Mouse (Mus musculus) heart, postnatal 25 days (tissue): Measurements from ENCODE around the gene Klhdc8b. TPM values are rescaled to one million over a fixed set of nuclear protein-coding genes. Genes with fewer than 3 reads are reported as not detected.
A peak's percentile ranks its signal among the peaks of the same experiment; 100 is the strongest.

Experiments used
- DNase-seq: peaks from one replicate; pipeline ENCODE4 v3.0.0; 2022; ENCODE audit warnings: low spot score
- intact Hi-C: fragments of 180-260 bp; cut with DNase I; formaldehyde crosslinking; loops from one replicate; pipeline ENCODE4 v1.15.1; 2025
- total RNA-seq, 2 experiments: library from RNA; stranded (reverse); gene quantifications; 2 replicates each; pipeline ENCODE4 v1.2.3; 2021

The Klhdc8b gene
- total RNA-seq, 2 experiments from 2014 or later: 9.5 to 10.1 TPM

DNA sequence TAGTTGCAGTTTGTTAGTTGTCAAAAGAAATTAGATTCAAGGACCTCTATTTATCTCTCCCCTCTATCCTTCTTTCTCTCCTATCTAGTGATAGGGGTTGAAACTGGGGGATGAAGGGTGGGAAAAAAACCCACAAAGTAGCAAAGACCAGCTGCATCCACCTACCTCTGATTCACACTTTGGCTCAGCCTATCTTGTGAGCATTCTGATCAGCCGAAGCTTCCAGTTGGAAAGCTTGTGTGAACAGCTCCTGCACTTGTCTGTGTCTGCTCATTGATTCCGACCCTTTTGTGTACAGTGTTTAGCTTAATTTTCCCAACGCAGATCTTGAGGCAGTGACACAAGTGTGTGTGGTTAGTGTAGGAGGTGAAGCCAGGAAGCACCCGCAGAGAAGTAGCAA lies 7.9 kb downstream of the Klhdc8b start:
- no peak for DNase-seq
- intact Hi-C loops: loop anchor here (5.0 kb wide), 1 partner anchor 56 kb away; no protein-coding TSS in a partner anchor

GRCm38 (mm10) chr9:108452911-108453310 lies 8.5 kb downstream of the Klhdc8b start:
- no peak for DNase-seq
- intact Hi-C loops: loop anchor here (5.0 kb wide), 1 partner anchor 56 kb away; no protein-coding TSS in a partner anchor

DNA sequence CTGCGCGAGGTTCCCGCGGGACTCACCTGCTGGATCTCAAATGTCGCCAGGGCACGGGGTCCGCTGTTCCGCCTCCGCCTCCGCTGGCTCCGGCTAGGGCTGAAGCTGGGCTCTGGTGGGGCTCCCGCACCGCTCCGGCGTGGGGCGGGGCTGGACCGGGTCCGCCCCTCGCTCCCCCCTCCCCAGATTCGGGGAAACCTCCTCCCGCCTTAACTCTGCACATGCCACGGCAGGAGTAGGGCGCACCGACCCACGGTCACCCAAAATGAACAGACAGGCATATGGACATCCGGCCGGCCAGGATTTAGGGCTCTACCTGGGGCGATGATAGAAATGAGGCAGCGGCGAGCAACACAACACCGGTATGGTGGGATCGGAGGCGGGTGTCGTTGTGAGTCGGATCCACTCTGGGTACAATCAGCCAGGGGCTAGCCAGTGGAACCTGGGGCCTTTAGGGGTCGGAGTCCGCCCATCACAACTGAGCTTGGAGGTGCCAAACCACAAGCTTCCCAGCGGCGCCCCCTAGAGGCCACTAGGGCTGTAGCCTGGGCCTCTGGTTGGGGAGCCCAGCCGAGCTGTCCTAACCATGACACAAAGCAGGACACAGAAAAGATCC lies 9.0 kb downstream of the Klhdc8b start:
- DNase-seq: peak; percentile 68
- intact Hi-C loops: loop anchor here (5.0 kb wide), 1 partner anchor 55 kb away; no protein-coding TSS in a partner anchor

DNA sequence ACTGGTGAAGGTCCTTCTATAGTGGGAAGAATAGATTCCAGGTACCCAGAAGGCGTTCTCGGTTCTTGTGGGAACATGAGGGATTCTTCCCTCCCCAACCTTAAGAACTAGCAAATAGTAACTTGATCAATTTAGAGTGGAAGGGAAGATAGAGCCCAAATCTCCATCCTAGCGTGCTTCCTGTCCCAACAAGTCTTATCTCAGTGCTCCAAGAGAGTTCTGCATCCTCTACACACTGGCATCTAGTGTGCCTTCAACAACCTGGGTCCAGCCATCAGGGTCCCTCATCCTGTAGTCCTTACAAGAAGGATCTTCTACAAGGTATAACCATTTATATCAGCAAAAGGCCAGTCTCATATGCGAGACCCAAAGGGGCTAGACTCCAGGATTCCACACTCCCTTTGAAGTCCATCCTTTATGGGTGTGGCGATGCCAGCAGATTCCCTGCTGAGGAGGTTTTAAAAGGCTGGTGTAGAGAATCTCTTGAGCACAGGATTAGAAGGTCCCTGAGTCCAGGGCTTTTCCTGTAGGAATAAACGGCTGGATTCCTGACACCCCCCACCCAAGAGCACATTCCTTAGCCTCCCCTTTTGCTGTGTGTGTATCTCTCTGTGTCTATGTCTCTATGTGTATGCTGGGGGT lies 9.7 kb downstream of the Klhdc8b start:
- DNase-seq: no peak
- intact Hi-C loops: loop anchor here (5.0 kb wide), 1 partner anchor 54 kb away; no protein-coding TSS in a partner anchor

DNA sequence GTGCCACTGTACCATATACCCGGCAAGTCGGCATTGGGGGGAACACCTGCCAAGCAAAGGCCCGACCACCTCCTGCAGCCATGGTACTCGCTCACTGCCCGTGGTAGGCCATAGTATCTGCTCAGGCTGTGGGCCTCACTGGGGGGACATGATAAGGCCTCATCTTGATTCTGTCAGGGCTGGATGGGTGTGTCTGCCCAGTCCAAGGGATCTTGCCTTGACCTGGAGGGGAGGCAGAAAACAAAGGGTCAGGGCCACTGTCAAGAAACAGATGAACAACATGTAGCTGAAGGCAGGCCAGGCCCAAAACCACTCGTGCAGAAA lies 10.2 kb downstream of the Klhdc8b start:
- intact Hi-C loops: loop anchor here (5.0 kb wide), 1 partner anchor 54 kb away; no protein-coding TSS in a partner anchor
- no peak for DNase-seq

DNA sequence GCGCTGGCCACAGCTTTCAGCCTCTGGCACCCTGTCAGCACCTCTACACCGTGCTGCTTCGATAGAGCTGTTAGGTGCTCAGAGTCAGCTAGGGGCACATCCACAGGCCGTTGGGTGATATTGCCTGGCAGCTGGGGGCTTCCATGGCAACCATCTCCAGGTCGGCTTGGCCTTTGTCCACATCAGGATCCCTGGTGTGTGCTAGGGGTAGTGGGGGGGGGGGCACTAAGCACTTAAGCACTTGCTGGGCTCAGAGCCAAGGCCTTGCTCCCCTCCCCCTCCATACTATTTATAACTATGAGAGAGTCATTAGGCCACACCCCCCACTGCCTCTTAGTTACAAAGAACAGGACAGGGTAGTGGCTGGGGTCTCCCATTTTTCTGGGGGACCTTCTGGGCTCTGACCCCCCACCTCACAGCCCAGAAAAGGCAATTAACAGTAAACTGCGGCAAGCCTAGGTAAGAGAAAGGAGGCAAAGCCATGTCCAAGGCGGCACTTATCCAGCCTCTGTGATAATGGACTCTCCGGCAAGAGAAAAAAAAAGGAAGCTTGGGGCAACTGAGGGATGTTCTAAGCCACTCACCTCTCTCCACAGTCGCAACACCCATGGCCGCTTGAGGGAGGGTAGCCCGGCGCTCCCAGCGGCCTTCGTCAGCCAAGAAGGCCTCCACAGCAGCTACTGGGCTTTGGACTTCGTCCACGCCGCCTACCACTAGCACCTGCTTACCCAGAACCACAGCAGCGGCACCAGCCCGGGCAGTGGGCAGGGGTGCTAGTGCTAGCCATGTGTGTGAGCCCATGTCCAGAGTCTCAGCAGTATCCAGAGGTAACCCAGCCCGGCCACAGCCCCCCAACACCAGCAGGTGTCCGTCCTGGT lies 10.8 kb downstream of the Klhdc8b start:
- intact Hi-C loops: loop anchor here (5.0 kb wide), 1 partner anchor 53 kb away; no protein-coding TSS in a partner anchor
- DNase-seq: no peak

DNA sequence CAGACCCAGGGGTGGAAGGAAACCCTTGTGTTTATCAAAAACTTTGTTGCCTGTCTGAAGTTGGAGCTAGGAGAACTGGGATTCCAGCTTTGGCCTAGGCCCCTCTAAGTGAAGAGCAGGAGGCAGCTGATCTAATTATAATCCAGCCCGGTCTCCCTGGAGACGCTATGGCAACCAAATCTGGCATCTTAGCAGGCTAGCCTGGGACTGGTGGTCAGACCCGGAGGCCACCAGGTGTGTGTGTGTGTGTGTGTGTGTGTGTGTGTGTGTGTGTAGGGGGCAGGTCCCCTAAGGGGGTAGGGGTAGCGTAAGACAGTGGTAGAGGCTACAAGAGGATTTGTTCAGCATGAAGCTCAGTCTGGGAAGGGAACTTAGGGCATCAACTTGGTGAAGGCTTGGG lies 11.5 kb downstream of the Klhdc8b start:
- intact Hi-C loops: loop anchor here (5.0 kb wide), 1 partner anchor 53 kb away; no protein-coding TSS in a partner anchor
- no peak for DNase-seq

- no peak for DNase-seq
Measured at GRCm38 (mm10) chr9:108445125-108445524, 16.3 kb downstream of the Klhdc8b start.

DNA sequence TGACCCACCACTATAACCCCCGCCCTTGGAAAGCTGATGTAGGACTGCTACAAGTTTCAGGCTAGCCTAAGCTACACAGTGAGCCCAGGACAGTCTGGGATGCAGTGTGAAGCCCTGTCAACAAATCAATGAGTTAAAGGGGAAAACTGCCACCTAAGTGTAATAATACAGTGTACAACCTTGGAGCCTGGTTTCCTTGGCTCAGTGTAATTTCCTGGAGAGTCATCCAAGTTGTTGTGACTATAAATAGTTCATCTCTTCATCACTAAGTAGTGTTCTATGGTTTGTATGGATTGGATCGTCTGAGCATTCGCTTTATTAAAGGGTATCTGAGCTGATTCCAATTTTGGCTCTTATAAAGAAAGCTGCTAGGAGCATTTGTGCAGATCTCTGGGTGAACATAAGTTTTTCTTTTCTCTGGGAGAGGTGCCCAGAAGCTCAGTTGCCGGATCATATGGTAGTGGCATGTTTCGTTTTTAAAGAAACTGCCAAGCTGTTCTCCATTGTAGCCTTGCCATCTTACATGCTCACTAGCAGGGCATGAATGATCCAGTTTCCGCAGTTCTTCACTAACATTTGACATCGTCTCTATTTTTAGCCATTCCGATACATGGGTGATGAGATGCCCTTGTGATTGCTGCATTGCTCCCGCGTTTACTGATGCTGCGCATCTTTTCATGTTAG lies 20.0 kb downstream of the Klhdc8b start:
- intact Hi-C loops: no loop called here
- DNase-seq: no peak

More at GRCm38 (mm10) chr9:108445125-108445524, 16.3 kb downstream of the Klhdc8b start:
- intact Hi-C loops: no loop called here

GRCm38 (mm10) chr9:108440485-108440884 lies 20.9 kb downstream of the Klhdc8b start:
- no peak for DNase-seq
- intact Hi-C loops: no loop called here

GRCm38 (mm10) chr9:108439176-108439575 lies 22.2 kb downstream of the Klhdc8b start:
- intact Hi-C loops: no loop called here
- DNase-seq: no peak

DNA sequence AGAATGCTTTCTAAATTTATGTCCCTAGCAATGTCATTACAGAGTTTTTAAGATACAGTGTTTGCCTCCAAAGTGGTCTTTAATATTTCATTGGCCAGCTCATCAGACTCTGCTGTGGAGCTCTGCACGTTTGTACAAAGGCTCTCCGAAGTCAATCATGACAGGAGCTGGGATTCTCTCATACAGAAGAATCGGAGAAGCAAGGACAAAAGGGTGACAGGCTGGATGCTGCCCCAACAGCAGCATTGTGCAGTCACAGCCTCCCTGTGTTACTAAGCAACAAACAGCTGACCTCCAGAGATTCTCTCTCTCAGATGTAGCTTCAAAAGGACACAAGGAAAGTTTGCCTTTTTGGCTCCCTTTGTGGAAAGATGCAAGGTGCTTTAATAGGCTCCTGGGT lies 25.2 kb downstream of the Klhdc8b start, which contains the start of gene BC048562:
TSS of gene BC048562 (plus strand) at position 301 of the 400 bp plus-strand sequence.
- intact Hi-C loops: no loop called here
- no peak for DNase-seq

DNA sequence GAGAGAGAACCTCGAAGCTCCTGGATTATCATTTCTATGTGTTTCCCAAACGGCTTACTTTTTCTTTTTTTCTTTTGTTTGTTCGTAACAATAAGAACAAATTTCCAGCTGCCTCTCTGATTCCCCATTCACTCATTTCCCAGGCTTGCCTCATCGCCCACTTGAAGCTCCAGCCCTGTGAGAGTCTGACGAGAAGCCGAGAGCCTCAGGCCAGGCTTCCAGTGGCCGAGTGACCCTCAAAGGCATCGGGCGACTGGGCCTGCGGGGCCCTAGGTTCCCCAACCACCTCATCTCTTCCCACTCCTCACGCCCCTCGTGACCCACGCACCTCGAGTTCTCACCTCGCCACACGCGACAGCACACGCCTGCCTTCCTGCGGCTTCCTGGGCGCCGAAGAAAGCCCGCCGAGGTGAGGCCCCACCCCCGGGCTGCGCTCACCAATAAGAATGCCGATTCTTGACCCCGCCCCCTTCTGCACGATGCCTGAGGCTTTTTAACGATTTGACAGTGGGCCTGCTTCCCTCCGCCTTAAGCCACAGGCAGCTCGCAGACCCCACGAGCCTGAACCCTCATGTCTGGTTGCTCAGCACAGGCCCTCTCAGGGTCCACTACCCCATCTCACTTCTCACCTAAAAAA lies 29.8 kb downstream of the Klhdc8b start:
- intact Hi-C loops: no loop called here
- DNase-seq: no peak

DNA sequence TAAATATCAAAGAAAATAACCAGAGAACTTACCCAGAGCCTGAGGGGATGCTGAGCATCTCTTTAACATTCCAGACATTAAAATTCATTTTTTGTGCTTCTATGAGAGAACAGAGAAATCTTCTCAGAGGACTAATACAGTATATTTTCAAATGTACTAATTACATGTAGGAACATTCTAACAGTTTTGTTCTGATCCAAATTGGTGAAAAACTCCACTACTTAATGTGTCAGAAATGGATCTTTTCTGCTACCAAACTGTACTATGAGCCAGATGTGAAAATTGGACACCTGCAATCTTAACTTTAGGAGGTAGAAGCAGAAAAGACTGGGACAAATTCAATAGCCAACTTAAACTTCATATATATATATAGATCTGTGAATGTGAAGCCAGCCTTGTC lies 33.0 kb downstream of the Klhdc8b start, which contains the start of gene Ccdc36:
TSS of gene Ccdc36 (minus strand) at position 101 of the 400 bp plus-strand sequence.
- no peak for DNase-seq
- intact Hi-C loops: no loop called here

- no peak for DNase-seq
- intact Hi-C loops: no loop called here
Measured at GRCm38 (mm10) chr9:108412221-108412620, 49.2 kb downstream of the Klhdc8b start.

DNA sequence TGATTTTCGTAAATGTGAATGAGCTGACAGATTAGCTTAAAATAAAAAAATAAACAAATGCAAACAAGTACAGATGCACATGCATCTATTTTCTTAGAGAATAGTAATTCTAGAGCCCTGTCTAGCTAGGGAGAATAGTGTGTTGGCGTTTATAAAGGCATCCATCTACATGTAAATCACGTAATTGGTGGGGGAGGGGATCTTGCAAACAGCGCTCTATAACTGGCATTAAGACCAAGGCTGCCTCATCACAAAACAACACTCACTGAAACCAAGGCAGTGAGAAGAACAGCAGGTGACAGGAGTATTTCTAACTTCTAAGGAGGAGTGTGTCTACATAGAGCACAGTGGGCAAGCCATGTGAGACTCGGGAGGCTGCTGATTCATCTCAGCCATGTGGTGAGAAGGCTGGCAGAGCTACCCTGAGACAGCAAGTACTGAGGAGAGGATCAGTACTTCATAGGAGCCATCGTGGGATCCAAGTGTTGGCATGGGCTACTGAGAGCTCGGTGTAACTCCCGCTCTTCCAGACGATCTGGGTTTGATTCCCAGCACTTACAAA lies 49.9 kb downstream of the Klhdc8b start:
- intact Hi-C loops: no loop called here
- DNase-seq: no peak

DNA sequence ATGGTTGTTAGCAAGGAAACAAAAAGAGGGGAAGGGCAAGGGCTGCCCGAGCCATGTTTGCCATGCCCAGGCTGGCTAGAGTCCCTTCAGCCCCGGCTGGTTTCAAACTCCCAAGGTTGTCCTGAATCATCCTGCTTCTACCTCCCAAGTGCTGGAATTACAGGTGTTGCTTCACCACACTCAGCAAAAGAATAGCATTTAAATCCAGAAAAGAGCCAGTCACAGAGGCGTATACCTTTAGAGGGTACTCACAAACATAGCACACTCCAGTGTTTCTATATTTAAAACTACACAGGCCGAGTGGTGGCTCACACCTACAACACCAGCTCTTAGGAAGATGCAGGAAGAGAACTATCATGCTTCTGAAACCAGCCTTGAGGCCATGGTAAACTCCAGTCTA lies 51.8 kb downstream of the Klhdc8b start:
- DNase-seq: no peak
- intact Hi-C loops: no loop called here

GRCm38 (mm10) chr9:108404451-108404850 lies 56.9 kb downstream of the Klhdc8b start:
- intact Hi-C loops: no loop called here

GRCm38 (mm10) chr9:108403081-108403480 lies 58.3 kb downstream of the Klhdc8b start:
- intact Hi-C loops: no loop called here
- DNase-seq: no peak

More at GRCm38 (mm10) chr9:108404451-108404850, 56.9 kb downstream of the Klhdc8b start:
- no peak for DNase-seq
